Mouse (Mus musculus) liver (tissue): ENCODE results near the gene Zfp92.
"Not testable (repeated sequence)": the region's sequence is repeated elsewhere in the genome, so short reads cannot be mapped to it uniquely, and the experiment has no call there.

Experiments
- DNase-seq: peaks from one replicate; pipeline ENCODE4 v3.0.0-alpha.2; 2020; ENCODE audit warnings: mixed read lengths

Gene Zfp92

DNA sequence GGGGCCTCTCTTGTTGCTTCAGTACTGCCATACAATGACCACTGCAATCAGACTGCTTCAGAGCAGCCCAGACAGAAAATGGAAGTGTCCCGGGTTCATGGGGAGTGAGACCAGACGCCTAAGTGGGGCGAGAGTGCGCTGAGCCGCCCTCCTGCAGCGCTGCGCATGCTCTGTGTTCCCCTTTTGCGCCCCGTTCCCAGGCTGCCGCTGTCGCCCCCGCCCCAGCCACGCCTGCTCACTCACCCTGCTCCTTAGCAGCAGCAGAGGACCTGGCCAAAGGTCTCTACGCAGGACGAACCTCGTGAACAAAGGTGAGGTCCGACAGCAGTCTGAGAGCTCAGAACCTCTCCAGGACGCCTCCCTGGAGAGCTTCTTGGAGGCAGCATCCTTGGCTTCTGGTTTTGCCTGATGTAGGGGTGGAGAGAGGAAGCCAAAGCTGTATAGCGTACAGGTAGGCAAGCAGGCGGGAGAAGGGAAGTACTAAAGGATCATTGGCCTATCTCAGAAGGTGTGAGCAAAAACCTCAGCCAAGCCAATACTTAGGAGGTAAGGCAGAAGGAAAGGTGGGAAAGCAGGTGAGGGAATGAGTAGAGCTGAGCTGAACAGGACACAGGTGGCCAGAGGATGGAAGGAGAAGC, at the start of gene Zfp92:
TSS of gene Zfp92 (plus strand) at position 217 of the 638 bp plus-strand sequence.
- no peak for DNase-seq

DNA sequence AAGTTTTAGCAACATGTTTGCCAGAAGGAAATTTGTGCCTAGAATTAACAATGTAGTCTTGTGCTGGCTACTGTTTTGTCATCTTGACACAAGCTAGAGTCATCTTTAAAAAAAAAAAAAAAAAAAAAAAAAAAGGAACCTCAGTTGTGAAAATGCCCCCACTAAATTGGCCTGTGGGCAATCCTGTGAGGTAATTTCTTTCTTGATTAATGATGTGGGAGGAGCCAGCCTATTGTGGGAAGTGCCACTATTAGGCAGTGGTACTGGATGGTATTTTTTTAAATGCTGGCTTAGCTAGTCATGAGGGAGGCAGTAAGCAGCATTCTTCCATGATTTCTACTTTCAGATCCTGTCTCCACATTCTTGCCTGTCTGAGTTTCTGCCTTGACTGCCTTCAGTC, 47.6 kb upstream of the Zfp92 start:
- DNase-seq, result no peak

DNA sequence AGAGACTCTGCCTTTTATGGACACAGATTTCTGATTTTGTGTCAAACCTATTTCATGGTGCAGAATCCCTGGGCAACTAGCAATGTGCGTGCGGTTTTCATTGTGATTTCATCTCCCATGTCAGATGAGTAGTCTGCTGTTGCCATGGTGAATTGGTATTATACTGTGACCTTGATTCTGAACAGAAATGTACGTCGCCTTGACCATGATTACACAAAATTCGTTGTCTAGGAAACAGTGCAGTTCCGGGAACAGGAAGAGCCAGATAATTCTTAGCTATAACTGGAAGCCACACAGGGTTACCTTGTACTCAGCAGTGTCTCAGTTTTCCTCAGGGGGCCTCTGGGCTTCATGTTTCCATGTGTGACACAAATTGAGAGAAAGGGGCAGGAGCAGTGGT, 26.5 kb upstream of the Zfp92 start:
- no peak for DNase-seq

DNA sequence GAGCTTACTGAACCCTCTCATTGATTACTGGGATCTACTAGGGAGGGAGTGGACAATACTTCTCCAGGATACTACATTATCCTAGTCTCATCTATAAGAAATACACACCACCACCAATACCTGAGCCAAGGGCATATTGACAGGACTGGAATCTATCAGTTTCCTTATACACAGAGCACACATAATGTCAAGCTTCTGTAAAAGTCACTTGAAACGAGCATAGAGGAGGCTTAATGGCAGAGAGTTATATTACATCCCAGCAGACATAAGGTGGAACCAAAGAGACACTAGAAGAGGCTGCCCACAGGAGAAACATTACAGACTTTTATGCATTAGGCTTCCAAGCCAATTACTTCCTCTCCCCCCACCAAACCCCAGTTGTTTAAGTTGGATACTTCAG, 26.0 kb upstream of the Zfp92 start:
- no peak for DNase-seq

DNA sequence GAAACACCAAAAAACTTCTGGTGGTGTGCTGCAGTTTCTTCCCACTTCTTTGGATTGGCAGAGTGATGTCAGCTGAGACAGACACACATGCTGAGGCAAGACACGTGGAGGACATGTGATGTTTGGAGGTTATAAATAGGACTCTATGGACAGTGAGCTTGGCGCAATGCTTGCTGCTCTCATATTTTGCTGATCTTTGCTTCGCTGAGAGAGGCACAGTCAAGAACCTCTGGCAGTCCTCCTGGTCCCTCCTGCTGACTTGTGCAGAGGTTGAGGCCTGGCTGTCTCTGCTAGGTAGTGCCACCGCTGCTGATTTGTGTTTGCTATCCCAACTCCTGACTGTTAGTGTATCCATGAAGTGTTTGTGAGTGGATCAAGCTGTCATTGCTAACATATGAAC, 19.4 kb upstream of the Zfp92 start:
- no peak for DNase-seq

DNA sequence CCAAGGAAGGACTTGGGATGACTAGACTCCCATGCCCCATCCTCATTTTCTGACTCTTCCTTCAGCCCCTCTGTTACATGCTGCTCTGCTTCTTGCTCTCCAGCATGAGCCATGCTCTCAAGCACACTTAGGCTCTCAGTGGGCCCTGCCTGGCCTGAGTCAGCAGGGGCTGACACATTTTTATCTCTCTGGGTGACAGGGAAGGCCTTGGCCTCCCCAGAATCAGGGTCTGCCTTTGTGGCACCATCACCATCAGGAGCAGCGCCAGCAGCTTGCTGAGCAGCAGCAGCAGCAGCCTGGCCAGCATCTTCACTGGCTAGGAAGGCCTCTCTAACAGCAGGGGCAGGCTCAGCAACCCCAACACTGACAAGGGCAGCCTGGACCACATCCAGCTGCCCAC, 14.4 kb upstream of the Zfp92 start:
- DNase-seq, result no peak

DNA sequence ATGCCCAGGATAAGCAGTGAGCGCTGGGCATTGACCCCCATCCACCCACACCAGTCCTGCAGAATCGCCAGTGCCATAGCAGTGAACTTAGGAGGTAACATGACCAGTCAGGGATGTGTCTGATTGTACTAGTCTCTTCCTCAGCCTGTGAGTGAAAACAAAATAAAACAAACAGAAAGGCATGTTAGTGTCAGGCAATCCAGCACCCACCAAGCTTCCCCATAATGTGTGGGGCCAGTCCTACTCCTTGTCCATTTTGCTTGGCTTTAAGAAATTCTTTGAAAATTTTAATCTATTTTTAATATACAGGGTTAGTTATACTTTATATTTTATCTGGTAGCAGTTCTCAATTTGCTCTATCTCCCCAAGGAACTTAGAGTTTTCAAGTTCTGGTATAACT, 12.3 kb upstream of the Zfp92 start, which contains the start of gene Gm18336:
TSS of gene Gm18336 (minus strand) at position 101 of the 400 bp plus-strand sequence.
- DNase-seq, result not testable (repeated sequence)

DNA sequence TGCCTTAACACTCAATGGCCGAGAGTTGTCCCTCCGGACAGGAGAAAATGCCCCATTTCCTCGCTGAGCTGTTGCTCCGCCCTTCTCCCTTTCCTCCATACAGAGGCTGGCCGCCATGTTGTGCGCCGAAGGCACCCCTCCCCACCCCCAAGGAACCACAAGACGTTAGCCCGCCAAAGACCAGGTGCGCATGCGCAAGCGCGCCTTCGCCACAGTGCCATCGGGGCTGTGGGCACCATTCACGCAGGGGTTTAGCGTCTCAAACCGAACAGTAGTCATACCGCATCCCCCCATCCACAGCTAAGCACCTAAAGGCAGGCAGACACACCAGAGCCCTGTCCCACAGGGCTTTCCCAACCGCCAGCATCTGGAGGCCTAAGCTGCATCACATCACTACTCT, 9.9 kb upstream of the Zfp92 start:
- no peak for DNase-seq

DNA sequence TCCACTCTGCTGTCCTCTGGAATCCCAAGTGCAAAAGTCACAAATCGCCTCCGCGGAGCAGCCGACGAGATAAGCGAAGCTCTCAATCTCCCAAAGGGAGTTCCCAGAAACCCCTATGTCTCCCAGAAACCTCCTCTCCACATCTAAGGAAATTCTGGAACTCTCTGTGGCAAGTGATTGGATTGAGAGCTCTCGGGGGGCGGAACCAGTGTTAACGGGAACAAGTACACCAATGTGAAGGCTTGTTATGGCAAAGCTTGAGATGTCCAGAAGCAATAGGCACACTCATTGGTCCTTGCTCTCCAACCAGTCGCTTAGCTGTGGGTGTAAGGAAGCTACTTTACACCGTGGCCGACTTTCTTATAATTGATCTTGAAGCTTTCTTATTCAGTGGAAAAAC, 9.3 kb upstream of the Zfp92 start:
- DNase-seq, result no peak

DNA sequence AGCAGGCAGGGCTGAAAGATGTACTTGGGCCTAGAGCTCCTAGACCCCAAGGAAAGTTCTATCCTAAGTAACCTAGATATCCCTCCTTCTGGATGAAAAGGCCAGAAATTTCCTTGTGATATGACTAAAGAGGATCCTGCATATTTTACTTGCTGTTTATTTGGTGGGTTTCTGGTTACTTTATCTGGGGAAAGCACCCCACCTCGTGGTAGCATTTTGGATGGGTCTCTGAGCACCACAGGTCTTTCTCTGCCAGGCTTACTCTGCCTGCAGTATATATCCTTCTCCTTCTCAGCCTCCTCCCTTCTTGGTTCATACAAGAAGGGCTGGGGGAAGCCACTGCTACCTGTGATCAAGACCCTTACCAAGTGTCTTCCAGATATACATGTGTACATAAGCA, 1.9 kb downstream of the Zfp92 start:
- DNase-seq, result no peak

DNA sequence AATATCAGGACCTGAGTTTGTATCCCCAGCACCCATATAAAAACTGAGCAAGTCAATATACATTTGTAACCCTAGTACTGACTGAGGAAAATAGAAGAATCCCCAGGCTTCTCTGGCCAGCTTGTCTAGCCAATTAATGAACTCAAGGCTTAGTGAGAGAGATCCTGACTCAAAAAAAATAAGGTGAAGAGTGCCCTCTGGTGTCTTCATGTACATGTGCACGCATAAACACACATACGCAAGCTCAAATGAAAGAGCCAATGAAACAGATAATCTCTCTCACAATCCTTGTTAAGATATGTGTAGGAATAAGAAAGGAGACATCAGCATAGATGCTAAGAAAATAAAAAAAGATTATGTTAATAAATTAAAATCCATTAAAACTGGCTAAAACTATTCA, 19.1 kb downstream of the Zfp92 start:
- DNase-seq, result no peak

DNA sequence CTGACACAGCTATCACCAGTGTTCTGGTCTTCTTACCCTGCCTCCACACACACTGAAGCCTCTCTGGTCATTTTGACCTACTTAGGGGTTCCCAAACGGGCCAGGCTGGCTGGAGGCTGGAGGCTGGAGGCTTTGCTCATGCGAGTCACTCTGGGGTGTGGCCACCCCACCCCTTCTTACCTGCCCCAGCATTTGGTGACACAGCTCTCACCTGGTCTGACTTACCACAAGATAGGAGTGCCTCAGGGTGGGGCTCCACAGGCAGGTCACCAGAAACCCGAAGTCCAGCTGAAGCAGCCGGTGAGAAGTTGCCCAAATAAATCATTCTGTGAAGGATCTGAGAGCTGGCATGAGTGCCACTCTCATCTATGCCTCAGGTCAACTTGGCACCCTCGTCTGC, 22.0 kb downstream of the Zfp92 start:
- DNase-seq, result no peak

DNA sequence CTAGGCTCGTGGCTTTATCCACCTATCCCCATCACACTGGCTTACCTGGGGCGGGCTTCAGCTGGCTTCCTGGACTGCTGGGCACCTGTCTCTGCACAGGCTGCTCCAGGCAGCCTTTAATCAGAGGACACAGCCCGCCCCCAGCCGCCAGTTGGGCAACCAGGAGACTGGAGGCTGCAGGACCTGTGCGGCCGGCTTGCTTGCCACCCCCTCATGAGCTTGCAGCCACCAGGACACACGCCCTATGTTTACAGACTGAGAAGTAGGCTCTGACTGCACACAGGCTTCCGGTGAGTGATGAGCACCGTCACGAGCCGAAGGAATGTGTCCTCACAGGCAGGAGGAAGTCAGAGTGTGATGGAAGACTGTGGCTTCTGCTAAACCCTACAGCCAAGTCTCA, 24.4 kb downstream of the Zfp92 start, which contains the start of gene Trex2:
TSS of gene Trex2 (minus strand) at position 93 of the 400 bp plus-strand sequence.
- no peak for DNase-seq

DNA sequence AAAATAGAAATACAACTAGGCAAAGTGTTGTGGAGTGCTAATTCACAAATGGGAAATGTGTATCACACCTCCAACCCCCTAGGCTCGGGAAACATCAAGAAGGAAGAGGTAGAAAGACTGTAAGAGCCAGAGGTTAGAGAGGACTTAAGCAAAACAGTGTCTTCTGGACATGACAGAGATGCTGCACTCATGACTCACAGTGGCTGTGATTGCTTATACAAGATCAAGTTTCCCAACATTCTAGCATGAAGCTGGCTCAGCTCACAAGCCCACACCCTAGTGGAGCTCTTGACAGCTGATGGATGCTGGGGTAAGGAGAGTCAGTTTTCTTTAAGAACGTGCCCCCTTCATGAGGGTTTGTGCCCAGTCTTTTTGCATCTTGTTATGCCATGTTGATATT, 30.5 kb downstream of the Zfp92 start:
- DNase-seq, result no peak

DNA sequence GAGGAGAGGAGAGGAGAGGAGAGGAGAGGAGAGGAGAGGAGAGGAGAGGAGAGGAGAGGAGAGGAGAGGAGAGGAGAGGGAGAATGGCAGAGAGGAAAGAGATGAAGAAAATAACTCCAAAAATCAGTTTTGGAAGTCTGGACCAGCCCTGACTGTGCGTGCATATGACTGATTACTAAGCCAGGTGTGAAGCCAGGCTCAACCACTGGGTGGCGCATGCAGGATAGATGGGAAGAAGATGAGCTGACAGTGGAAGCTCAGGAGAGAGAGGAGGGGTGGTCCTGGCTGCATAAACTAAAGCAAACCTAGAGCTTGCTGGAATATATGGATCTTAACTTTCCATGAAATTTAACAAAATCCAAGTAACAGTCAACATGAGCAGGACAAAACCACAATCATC, 41.1 kb downstream of the Zfp92 start:
- peak; percentile 67 for DNase-seq

DNA sequence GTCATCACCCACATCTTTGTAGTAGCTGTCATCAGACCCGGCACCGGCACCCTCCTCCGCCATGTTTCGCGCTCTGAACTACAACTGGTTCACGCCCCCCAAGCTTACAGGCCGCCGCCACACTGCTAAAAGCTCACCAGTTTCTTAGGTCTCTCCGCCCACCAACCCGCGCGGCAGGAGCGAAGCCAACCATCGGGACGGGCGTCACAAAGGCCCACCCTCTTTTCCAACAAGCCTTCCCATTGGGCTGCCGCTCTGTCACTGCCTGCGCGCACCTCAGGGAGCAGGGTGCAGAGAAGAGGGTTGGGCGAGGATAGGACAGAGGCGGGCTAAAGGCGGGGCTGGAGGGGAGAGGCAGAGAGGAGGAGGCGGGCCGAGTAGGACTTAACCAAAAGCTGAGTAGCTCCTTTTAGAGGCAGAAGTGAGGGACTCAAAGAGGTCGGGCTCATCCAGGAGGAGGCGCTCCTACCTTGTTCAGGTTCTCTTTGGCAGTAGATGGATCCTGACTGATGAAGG, 48.0 kb downstream of the Zfp92 start, which contains the start of gene Haus7:
TSS of gene Haus7 (minus strand) at position 168 of the 516 bp plus-strand sequence.
- peak; percentile 93 for DNase-seq

DNA sequence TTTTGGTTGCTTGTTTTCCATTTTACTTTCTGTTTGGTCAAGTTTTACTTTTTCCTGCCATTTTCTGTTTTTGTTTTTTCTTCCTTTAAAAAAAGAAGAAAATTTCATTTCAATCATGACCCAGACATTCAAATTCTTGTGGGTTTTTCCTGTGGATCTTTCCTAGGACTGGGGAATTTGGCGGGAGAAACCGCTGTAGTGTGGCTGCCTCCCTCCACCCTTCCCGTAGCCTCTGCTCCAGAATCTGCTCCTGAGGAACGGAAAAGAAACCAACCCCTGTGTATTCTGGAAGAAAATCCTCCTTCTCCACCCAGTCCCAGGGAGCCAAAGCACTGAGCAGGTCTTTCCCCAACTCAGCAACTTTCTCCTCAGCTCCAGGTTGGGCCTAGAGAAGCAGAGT, 49.9 kb downstream of the Zfp92 start:
- no peak for DNase-seq

DNA sequence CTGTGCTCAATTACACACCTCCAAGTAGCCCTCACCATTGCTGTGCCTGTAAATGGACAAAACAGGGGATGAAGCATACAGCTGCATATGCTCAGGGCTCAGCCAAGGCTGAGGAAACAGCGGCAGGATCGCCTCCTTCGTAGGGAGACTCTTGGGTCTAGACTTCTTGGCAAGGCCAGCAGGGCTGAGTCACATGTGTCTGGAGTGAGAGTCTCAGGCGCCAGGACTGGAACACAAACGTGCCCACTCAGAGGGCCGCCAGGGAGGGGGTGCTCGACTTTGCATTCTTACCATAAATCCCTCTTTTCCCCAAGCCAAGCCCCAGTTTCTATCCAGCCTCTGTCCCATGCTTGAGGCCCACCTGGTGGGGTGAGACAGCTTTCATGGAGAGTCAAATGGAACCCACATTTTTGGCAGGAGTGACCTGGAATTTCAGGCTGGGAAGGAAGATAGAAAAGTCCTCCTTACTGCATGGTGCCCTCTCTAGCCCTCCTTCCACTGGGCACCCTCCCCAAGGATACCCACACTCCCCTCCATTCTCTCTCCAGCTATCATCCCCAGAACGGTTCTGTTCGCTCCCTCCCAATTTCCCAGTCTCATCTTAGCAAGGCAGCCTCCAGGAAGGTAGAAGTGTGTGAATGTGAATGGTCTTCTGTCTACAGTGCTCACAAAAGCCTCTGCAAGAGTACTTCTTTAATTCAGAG, 54.7 kb downstream of the Zfp92 start:
- DNase-seq, result no peak

DNA sequence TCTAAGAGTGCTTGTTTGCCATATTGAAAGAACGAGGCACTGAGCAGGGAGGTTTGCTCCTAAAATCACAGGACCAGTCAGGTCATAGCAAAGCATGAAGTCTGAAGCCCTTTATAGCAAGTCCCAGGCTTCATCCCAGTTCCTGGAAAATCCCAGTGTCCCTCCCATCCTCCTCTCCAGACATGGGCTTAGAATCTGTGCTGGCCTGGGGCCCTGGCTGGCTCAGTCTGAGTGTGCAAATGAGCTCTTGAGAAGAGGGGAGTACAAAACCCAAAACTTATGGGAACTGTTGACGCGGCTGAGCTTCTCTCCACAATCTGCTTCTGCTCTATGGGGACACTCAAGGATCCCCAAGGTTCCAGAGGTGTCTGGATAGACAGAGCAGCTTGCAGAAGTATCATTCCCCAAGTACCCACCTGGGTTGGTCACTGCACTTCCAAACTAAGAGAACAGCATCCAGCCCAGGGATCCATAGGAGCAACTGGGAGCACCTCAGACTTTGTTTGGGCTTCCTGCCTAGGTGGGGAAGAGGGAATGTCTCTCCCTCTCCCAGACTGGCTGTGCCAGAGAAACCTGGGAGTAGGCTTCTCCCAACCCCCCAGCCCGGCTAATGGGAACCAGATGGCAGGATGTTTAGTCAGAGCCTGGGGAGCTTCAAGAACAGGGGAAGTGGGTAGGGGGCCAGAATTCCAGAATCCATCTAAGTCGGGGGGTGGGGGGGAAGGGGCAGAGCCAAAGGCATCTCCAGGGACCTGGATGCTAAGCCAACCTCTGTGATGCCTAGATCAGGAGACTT, 56.7 kb downstream of the Zfp92 start:
- peak; percentile 22 for DNase-seq

DNA sequence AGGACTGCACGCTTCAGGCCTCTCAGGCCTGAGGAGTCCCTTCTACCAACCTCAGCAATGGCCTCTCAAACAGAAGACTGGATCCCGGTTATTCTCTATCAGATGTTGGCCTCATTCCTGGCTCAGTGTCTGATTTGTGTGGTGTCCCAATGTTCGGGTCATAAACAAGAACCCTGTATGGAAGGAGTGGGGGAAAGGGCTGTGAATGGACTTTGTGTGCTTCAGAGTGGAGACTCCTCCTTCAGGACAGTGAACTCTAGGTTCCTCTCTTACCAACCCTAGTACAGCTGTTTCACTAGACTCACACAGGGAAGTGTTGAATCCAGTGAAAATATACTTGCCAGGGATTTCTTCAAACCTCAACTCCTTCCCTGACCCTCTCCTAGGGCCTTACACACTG, 57.4 kb downstream of the Zfp92 start:
- no peak for DNase-seq

DNA sequence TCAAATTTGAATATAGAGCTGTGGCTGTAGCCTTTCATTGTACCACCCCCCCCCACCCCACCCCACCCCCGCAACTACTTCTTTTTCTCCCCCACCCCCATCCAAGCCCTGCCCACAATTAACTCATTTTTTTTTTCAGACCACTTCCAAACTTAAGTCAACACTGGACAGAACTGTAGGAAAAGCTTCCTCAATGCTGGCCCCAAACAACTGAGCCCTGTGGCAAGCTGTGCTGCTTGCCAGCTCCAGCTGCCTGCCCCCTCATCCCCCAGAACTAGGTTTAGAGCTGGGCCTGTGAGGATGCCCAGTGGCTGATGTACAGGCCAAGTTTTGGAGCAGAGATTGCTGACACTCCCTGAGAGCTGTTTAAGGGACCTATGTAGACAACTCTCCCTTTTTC, 57.9 kb downstream of the Zfp92 start:
- no peak for DNase-seq

DNA sequence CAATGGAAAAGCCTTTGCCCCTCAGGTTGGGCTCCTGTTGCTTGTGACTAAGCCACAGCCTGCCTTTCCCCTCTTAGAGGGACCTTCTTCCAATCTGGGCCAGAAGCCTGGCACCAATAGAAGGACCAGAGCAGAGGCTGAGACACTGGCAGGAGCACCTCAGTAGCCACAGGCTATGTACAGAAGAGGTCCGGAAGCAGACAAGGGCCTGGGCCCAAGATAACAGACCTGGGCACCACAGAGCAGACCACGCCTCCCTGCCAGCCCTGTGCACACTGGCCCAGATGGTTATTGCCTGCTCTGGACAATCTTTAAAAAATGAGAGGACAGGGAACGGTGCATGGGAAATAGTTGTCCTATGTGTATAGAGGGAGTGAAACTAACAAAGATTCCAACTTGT, 60.9 kb downstream of the Zfp92 start:
- DNase-seq, result no peak

DNA sequence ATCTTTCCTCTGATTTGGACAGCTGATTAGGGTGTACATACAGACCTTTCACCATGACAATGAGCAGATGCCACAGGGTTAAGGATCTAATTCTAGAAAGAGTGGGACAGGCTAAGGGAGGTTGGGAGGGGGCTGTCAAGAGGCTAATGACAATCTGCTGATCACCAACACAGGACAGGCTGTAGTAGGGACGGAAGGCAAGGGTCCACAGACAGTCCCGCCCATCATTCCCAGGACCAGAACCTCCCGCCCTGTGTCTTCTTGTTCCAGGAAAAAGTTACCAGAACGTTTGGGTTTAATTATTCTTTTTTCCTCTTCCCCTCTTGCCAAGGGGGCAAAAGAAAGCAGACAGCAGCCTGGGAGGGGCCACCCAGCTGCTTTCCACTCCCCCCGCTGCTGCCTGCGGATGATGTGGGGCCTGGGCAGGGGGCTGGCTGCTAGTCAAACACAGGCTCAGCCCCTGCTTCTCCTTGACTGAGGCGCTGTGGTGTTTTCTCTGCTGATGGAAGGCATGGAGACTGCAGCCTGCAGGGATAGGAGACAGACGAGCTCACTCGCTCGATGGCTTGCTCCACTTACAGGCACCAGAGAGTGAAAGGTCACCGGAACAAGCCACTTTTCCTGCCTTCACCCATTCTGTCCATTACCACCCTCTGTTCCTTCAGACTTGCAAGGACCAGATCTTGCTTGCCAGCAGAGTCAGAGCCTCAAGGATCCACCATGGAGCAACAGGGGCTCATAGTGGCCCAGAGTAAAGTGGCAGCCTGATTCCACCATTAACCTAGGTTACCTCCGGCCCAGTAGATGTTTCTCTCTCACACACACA, 63.7 kb downstream of the Zfp92 start:
- DNase-seq, result peak; percentile 18
